Mouse (Mus musculus) testis, postnatal 14 days (tissue): Measurements from ENCODE around the gene Tom1l2.
A peak's percentile ranks its signal among the peaks of the same experiment; 100 is the strongest.

ENCODE experiments used
- DNase-seq: peaks from one replicate; pipeline ENCODE4 v3.0.0; 2021; ENCODE audit warnings: low spot score

The Tom1l2 gene

DNA sequence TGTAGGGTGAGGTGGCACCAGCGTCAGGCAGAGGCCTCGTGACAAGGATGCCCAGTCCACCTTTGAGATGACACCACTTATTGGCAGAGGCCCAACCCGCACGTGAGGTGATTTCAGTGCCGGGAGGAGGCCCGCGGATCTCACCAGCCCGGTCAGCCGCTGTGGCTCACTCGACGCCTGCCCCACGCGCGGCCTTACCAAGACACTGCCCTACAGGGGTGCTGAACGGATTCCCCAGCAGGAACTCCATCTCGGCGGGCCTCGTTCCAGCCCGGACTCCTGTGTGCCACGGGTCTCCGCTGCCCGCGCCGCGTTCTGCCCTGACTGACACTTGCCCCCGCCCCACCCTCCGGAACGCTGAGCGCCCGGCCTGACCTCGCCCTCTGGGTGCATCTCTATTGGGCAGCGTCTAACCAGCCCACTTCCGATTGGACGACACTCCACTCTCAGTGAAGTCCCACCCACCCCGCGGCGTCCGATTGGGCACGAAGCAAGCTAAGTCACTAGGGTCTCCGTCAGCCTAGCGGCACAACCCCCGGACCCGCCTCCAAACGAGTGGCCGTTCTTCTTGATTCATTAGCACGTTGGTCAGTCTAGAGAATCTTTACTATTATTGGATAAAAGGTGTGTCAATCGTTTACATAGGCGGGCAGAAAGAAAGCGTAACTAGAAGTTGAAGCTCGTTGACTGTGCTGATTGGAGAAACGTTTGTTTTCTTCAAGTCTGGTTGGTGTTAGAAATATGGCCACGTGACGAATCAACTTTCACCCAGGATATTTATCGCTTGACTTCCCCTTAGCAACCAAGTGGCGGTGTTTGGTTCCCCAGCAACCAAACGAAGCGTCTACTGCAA, at the start of gene Tom1l2, which contains the start of gene Drc3:
Gene Tom1l2 (minus strand): TSS at position 347 of the 853 bp plus-strand sequence.
Gene Drc3 (plus strand): TSS at position 771 of the 853 bp plus-strand sequence.
- peak; percentile 100 for DNase-seq

DNA sequence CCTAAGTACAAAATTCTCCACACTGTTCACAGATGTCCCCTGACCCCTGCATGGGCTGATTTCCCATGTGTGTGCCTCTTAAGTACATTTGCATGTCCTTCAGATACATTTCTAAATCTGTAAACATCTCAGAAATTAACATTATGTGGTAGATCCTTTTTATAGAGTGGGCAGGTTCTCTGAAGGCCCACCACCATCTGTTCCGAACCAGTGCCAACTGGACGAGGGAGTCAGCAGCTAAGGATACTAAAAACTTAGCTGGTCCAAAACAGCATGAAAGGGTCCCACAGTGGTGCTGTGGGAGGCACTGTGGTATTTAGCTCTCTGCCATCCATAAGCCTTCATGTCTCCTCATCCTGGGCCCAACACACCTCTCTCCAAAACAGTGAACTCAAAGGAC, 44.5 kb upstream of the Tom1l2 start:
- no peak for DNase-seq

DNA sequence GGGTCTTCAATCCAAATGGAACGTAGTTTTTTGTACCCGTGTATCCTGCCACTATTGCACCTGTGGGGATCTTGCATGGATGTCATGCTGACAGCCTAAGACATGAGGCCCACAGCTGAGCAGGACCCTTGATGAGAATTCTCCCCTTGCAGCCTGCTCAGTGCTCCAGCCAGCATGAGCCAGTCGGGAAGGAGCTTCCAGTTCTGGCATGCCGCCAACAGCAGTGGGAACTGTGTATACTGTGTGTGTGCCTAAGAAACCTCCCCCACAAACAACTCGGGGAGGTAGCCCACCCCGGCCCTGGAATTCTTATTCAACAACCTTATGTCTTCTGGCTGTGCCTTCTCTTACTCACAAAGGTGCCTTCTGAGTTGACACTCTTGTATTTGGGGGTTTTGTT, 43.8 kb upstream of the Tom1l2 start:
- no peak for DNase-seq

DNA sequence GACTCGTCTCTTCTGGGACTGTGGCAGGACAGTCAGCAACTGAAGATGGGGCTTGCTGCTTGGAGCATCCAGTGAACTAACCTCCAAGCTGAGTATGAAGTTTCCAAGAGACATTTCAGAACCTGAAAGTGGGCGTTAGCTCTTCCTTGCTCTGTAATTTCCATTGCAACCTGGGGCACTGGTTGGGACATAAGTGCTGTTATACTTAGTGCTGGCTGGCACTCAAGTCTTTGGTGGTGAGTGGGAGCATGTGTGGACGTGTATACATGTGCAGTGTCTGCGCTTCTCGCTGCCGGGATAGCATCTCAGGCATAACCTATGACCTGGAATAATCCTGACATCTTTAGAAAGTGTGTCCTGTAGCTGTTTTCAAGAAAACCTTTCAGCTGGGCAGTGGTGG, 38.6 kb upstream of the Tom1l2 start:
- DNase-seq: no peak

DNA sequence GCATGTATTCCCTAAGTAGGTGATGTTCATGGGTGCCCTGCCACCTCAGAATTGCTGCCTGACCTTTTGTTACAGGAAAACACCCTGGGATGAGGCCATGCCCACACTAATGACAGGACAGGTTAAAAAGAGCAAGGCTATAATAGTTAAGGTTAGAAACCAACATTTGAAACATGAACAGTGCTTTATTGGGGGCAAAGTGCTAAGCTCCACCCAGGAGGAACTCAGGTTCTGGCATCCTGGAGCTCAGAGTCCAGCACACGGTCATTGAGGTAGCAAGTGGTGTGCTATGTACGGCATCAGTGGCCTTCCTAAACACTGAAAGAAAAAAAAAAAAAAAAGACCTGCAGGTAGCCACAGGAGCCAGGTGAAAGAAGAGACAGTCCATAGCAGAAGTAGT, 35.2 kb upstream of the Tom1l2 start:
- DNase-seq: no peak

DNA sequence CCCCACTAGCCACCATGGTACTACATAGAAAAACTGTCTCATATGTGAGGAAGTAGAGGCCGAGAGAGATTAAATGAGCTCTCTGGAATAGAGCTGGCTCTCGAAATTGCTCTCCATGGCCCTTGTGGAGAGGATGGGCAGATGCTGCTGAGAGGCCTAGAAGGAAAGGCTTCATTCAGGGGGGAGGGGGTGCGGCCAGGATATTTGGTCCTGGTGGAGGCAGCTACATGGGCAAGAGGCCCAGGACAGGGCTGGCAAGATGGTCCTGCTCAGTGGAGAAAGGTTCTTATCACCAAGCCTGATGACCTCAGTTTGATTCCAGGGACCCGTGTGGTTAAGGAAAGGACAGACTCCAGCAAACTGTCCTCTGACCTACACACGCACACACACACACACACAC, 33.2 kb upstream of the Tom1l2 start:
- DNase-seq: no peak

DNA sequence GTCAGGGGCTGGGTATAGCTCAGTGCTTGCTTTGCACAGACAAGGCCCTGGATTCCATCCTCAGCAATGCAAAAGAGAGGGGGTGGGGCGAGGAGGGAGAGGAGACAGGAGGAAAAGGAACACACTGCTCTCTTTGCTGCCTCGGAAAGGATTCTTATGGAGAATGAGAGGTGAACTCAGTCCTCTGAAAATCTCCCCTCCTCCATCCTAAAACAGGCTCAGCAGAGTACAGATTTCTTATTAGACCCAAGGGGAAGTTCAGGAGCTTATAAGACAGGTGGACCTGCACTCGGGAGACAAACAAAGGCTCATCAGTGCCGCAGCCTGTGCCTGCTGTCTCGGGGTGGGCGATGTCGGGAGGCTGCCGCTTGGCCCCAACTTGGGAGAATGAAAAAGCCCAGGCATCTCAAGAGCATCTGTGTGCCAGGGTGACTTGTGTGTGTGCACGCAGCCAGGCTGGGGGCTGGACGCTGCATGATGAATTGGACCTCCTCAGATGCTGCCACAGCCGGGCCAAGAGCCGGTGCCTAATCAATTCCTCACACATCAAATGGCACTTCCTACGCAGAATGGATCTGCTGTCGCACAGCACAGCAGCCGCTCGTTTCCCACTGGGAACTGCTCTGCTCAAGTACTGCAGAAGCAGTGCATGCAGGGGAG, 32.2 kb upstream of the Tom1l2 start:
- DNase-seq: peak; percentile 24

DNA sequence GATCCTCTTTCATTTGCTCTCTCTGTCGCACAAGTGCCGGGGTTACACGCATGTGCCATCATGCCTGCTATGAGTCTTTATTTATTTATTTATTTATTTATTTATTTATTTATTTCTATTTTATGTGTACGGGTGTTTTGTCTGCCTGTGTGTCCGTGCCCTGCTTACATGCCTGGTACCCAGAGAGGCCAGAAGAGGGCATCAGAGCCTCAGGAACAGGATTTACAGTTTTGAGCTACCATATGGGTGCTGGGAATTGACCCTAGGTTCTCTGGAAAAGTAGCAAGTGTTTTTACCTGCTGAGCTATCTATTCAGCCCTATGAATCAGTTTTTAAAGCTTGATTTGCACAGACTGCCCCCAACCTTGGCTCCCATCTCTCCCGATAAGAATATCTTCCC, 30.8 kb upstream of the Tom1l2 start:
- DNase-seq: no peak

DNA sequence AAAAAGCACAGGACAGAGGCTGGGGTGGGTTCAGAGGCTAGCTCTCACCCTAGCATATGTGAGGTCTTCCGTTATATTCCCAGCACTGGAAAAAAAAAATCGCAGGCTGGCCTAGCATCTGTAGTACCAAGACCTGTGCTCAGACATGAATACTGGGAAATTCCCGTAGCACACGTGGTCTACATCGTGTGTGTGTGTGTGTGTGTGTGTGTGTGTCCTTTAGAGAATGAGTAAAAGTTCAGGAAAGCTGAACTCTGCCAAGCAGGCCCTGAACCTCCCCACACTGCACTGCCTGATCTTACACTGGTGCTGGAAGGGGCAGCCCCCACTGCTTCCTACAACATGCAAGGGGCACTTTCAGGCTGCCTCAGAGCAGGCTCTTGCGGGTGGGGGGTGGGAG, 21.8 kb upstream of the Tom1l2 start:
- no peak for DNase-seq

DNA sequence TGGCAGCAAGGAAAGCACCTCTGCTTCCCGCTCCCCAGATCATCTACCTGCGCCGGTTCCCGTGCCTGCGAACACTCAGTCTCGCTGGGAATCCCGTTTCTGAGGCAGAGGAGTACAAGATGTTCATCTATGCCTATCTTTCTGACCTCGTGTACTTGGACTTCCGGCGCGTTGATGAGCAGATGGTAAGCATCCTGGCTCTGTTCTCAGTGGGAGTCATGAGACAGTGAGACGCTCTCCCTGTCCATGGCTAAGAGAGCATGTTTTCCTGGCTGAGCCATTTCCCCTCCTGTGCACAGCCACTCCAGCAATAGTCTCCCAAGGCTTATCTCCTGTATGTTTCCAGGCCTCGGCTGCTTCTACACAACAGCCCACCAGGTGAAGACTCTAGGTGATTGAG, 17.7 kb upstream of the Tom1l2 start:
- DNase-seq: no peak

GRCm38 (mm10) chr11:60369448-60369847, 16.7 kb upstream of the Tom1l2 start:
- DNase-seq: no peak

- no peak for DNase-seq
Observed at GRCm38 (mm10) chr11:60368909-60369308, 16.2 kb upstream of the Tom1l2 start.

GRCm38 (mm10) chr11:60367256-60367655, 14.6 kb upstream of the Tom1l2 start:
- DNase-seq: no peak

DNA sequence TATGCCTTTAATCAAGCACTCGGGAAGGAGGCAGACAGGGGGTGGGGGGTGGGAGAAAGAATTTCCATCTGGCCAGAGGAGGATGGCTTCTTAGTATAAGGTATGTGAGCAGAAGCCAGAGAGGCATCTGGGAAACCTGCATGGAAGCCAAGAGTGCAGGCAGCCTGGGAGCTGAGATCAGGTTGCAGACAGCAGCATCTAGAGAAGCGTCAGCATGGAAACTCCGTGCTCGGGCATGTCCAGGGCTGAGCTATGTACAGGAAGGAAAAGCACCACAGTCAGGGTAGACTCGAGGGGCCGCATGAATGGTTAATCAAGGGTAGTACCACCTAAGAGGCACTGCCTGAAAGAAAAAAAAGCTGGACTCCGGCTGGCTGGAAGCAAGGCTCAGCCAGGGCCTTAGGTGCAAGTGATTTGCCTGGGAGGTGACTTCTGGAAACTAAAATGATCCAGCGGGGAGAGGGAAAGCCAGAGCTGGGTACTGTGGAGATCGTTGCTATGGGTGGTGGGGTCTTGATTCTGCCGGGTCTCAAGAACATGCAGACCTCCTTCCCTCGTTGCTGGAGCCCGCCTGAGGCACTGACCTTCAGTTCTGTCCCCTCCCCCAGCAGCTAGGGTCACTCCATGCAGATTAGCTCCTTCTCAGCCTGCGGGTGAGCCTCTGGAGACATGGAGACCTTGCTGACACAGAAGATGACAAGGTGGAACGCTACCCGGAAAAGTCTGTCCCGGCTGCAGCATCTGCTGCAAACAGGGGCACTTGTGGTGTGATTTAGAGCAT, 13.7 kb upstream of the Tom1l2 start:
- DNase-seq: no peak

- DNase-seq: no peak
Observed at GRCm38 (mm10) chr11:60360631-60361201, 8.0 kb upstream of the Tom1l2 start.

- DNase-seq: no peak
Observed at GRCm38 (mm10) chr11:60359936-60360335, 7.2 kb upstream of the Tom1l2 start.

GRCm38 (mm10) chr11:60359138-60359537, 6.4 kb upstream of the Tom1l2 start:
- no peak for DNase-seq

- DNase-seq: no peak
Observed at GRCm38 (mm10) chr11:60358548-60358947, 5.8 kb upstream of the Tom1l2 start.

DNA sequence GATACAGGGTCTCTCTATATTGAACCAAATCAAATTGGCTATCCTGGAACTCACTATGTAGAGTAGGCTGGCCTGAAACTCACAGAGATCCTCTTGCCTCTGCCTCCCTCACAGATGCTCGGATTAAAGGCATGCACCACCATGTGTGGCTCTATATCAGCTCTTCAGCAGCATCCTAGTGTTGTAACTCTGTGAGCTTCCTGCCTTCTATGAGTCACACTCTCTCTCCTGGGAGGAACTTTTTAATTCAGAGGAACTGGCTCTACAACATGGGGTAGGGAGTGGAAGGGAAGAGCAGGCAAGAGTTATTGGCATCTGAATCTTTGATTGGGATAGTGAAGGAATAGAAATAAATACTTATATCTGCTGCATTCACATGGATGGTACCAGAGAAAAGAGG, 4.4 kb upstream of the Tom1l2 start:
- no peak for DNase-seq

GRCm38 (mm10) chr11:60355952-60356351, 3.2 kb upstream of the Tom1l2 start:
- DNase-seq: no peak

DNA sequence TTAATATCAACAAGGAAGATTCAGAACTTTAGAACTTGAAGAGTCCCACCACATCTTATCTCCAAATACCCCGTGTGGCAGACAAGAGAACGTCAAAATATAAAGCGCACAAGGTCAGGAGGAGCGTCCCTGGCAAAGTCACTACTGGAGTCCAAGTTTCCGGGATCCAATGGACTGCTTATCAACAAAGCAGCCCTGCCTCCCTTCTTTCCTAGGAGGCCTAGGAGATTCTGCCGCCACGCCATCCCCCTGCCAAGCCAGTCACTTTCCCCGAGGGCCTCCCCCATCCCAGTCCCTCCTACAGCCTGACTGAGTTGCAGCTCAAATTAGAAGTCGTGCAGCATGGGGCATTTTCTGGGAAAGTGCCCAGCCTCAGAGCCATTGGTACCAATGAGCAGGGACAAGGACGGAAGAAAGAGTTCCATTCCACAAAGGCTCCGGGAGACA, 757 bp downstream of the Tom1l2 start:
- DNase-seq: peak; percentile 55

DNA sequence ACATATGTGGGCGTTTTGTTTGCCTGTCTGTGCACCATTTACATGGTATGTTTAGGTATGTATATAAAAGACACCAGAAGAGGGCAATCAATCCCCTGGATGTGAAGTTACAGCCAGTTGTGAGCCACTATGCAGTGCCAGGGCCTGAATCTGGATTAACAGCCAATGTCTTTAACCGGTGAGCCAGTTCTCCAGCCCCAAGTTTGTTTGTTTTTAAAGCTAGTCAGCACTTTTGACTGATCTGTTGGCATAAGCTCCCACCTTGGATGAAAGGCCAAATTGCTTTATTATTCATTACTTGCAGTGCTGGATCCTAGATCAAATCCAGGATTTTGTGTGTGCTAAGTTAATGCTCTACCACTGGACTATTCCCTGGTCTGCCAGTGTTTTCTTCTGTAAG, 1.3 kb downstream of the Tom1l2 start:
- DNase-seq: no peak
